Mouse (Mus musculus) small intestine, adult 2 months (tissue): ENCODE data around the gene Fam184b. TPM values are rescaled to one million over a fixed set of nuclear protein-coding genes. Genes with fewer than 3 reads are reported as not detected.

Experiments used
- H3K27ac ChIP-seq: fragments of 200-500 bp; 2 replicates; pipeline ENCODE4 v1.5.1; 2012; ENCODE audit warnings: low read depth, low read length, control low read depth, inconsistent platforms; ENCODE audit not compliant: insufficient read depth
- H3K27me3 ChIP-seq: fragments of 200-500 bp; 2 replicates; pipeline ENCODE4 v1.6.1; 2012; ENCODE audit warnings: mild to moderate bottlenecking, moderate library complexity, low read length, inconsistent platforms; ENCODE audit not compliant: control insufficient read depth, insufficient read depth
- H3K36me3 ChIP-seq: fragments of 200-500 bp; 2 replicates; pipeline ENCODE4 v1.6.1; 2012; ENCODE audit warnings: mild to moderate bottlenecking, low read length, control low read depth, inconsistent platforms; ENCODE audit not compliant: control insufficient read depth, insufficient read depth
- H3K4me1 ChIP-seq: fragments of 200-500 bp; 2 replicates; pipeline ENCODE4 v1.6.1; 2012; ENCODE audit warnings: low read length, inconsistent platforms, mixed read lengths; ENCODE audit not compliant: control insufficient read depth, insufficient read depth, insufficient read length
- H3K4me3 ChIP-seq: fragments of 200-500 bp; 2 replicates; pipeline ENCODE4 v1.5.1; 2012; ENCODE audit warnings: low read depth, mild to moderate bottlenecking, control low read depth, inconsistent platforms, low read length, moderate library complexity
- CTCF ChIP-seq: fragments of 200-500 bp; IDR thresholded peaks from 2 replicates; pipeline ENCODE4 v1.5.1; 2012; ENCODE audit warnings: low read depth, mild to moderate bottlenecking, control low read depth, inconsistent platforms, low read length, moderate library complexity, mixed read lengths; ENCODE audit not compliant: insufficient replicate concordance, insufficient read length; ENCODE audit errors: extremely low read depth
- POLR2A ChIP-seq: fragments of 200-500 bp; IDR thresholded peaks from 2 replicates; pipeline ENCODE4 v1.6.1; 2012; ENCODE audit warnings: low read depth, mild to moderate bottlenecking, control low read depth, inconsistent platforms, low read length, moderate library complexity
- WGBS: fragments of 180-500 bp; shearing (Covaris S2); methylation state at CpG from one replicate; pipeline ENCODE4 v1.1.7; 2018; 5-methylcytosine and 5-hydroxymethylcytosine counted together
- polyA plus RNA-seq: library from polyadenylated mRNA; depleted of rRNA; stranded (reverse); fragments of >200 nt; gene quantifications from 2 replicates; pipeline ENCODE4 v1.2.3, GENCODE M21; 2012

The Fam184b gene
- polyA plus RNA-seq, 1 experiment, result 0.06 TPM

- H3K4me3 ChIP-seq, result no peak overlapping the region
- WGBS, result 73% methylated on average over 5 of the region's 5 CpGs
- H3K4me1 ChIP-seq, result no peaks in the 10 kb centered on the region
- H3K36me3 ChIP-seq, result no peaks in the 10 kb centered on the region
- no peak overlapping the region for H3K27ac ChIP-seq
- TF ChIP-seq CTCF, result no peak
- TF ChIP-seq POLR2A, result no peak
- H3K27me3 ChIP-seq, result no peaks in the 10 kb centered on the region
Measured at GRCm38 (mm10) chr5:45572816-45573215, 66.6 kb downstream of the Fam184b start.

GRCm38 (mm10) chr5:45565829-45566228 lies 73.6 kb downstream of the Fam184b start:
- H3K4me1 ChIP-seq, result no peaks in the 10 kb centered on the region
- H3K27me3 ChIP-seq, result no peaks in the 10 kb centered on the region
- 96% methylated on average over 1 of the region's 1 CpGs for WGBS
- H3K27ac ChIP-seq, result no peak overlapping the region
- H3K4me3 ChIP-seq, result no peak overlapping the region
- no peaks in the 10 kb centered on the region for H3K36me3 ChIP-seq
- TF ChIP-seq CTCF (no peak), POLR2A (no peak)

- no peak overlapping the region for H3K27ac ChIP-seq
- no peaks in the 10 kb centered on the region for H3K36me3 ChIP-seq
- no peaks in the 10 kb centered on the region for H3K4me1 ChIP-seq
- TF ChIP-seq POLR2A (no peak), CTCF (no peak)
- H3K27me3 ChIP-seq, result no peaks in the 10 kb centered on the region
- 61% methylated on average over 6 of the region's 6 CpGs for WGBS
- H3K4me3 ChIP-seq, result no peak overlapping the region
Measured at GRCm38 (mm10) chr5:45564054-45564453, 75.4 kb downstream of the Fam184b start.

DNA sequence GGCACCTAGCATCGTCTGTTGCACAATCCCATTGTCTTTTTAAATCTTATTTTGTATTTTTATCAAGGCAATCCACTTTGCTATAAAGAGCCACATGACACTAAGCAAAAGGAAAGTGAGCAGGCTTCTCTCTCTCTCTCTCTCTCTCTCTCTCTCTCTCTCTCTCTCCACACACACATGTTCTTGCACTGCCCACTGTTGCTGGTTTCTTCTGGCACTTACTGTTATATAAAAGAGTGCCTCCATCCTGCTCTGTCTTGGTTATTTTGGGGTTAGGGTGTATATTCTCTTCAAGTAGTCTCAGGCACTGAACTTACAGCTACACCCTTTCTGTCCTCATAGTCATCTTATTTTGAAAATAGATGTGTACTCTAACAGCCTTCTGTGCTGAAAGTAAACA lies 89.8 kb downstream of the Fam184b start:
- no peak overlapping the region for H3K4me3 ChIP-seq
- 41% methylated on average over 1 of the region's 1 CpGs for WGBS
- H3K27me3 ChIP-seq, result no peaks in the 10 kb centered on the region
- no peaks in the 10 kb centered on the region for H3K4me1 ChIP-seq
- TF ChIP-seq POLR2A (no peak), CTCF (no peak)
- H3K27ac ChIP-seq, result no peak overlapping the region
- H3K36me3 ChIP-seq, result no peaks in the 10 kb centered on the region

- Histone ChIP-seq H3K27me3 (no peaks in the 10 kb centered on the region), H3K4me3 (no peak overlapping the region), H3K27ac (no peak overlapping the region), H3K36me3 (no peaks in the 10 kb centered on the region), H3K4me1 (no peaks in the 10 kb centered on the region)
- 74% methylated on average over 5 of the region's 5 CpGs for WGBS
- TF ChIP-seq CTCF (no peak), POLR2A (no peak)
Measured at GRCm38 (mm10) chr5:45543374-45543773, 96.0 kb downstream of the Fam184b start.

DNA sequence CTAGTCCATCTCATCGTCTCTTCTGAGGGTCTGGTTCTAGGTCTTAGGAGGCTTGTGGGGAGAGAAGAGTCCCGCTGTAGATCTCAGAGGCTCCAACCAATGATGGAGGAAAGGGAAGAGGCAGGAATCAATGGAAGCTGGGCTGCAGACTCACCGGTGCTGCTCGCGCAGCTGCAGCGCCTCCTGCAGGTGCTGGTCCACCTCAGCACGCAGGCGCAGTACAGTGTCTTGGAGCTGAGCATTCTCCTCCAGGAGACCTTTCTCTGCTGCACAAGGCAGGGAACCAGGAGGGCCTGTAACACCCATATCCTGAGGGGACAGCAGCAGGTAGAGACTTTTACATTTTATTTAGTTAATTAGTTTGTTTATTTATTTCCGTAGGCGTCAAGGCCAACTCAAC lies 99.9 kb downstream of the Fam184b start:
- 70% methylated on average over 10 of the region's 10 CpGs for WGBS
- H3K4me1 ChIP-seq, result peaks cover 2% of the 10 kb centered on the region; the same call in 1 of the 2 replicates
- TF ChIP-seq CTCF, result no peak
- H3K27me3 ChIP-seq, result no peaks in the 10 kb centered on the region
- H3K27ac ChIP-seq, result no peak overlapping the region
- H3K36me3 ChIP-seq, result no peaks in the 10 kb centered on the region
- no peak overlapping the region for H3K4me3 ChIP-seq

DNA sequence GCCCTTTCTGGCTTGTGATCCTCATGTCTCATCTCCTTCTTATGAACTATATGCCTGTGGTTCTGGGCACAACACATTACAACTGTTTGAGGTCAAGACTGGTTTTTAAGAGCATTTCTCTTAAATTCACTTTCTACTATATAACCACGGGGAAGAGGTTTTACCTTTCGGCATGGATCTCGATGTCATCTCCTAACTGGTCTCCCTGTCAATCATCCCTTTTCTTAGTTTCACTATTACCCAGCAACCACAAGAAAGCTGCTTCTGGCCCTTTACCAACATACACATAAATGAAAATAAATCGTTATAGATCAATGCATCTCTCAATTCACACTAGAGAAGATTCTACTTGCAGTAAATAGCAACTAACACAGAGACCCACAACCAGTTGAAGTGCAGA lies 104.2 kb downstream of the Fam184b start:
- H3K27me3 ChIP-seq, result no peaks in the 10 kb centered on the region
- no peaks in the 10 kb centered on the region for H3K36me3 ChIP-seq
- no peak overlapping the region for H3K4me3 ChIP-seq
- H3K4me1 ChIP-seq, result peaks cover 4% of the 10 kb centered on the region; the same call in 1 of the 2 replicates
- no peak overlapping the region for H3K27ac ChIP-seq
- WGBS, result 43% methylated on average over 4 of the region's 4 CpGs
- no peak for TF ChIP-seq POLR2A
- no peak for TF ChIP-seq CTCF

DNA sequence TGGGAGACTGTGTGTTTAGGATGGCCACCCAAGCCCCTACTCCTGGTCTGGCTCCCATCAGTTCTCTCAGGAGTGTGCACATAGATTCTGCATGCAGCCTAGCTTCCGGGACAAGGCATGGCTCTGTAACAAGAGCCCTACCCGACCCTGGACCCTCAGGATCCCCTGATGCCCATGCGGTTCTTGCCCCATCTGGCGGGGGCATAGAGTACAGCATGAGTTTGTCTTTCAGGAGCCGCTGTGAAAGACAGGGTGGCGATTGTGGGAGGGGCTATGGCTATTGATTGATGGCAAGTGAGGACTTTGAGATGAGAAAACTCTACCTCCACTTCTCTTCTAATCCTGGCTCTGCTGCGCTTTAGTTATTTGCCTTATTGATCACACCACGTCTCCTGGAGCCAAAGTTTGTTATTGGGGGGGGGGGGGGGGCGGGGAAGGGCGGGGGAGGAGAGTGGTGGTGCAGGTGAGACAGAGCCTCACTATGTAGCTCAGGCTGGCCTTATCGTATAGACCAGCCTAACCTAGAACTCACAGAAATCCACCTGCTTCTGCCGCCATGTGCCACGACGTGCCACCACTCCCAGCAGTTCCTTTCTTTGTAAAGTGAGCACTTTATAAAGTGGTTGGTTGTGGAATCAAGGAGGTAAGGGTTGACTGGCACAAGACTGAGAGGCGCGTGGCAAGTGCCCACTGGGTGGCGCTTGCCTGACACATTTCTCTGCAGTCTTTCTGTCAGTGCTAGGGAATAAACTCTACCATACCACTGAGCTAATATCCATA lies 104.9 kb downstream of the Fam184b start:
- Histone ChIP-seq H3K4me3 (peak overlapping the region; percentile 15; the same call in 1 of the 2 replicates), H3K27me3 (no peaks in the 10 kb centered on the region), H3K27ac (no peak overlapping the region), H3K36me3 (peaks cover 3% of the 10 kb centered on the region; the same call in 1 of the 2 replicates), H3K4me1 (peaks cover 4% of the 10 kb centered on the region; the same call in 1 of the 2 replicates)
- 3% methylated on average over 17 of the region's 17 CpGs for WGBS
- TF ChIP-seq POLR2A (no peak), CTCF (peak; percentile 78)
